Mouse (Mus musculus): ENCODE measurements around the gene Zfp990.
"Not testable (repeated sequence)": the region's sequence is repeated elsewhere in the genome, so short reads cannot be mapped to it uniquely, and the experiment has no call there.

The Zfp990 gene

DNA sequence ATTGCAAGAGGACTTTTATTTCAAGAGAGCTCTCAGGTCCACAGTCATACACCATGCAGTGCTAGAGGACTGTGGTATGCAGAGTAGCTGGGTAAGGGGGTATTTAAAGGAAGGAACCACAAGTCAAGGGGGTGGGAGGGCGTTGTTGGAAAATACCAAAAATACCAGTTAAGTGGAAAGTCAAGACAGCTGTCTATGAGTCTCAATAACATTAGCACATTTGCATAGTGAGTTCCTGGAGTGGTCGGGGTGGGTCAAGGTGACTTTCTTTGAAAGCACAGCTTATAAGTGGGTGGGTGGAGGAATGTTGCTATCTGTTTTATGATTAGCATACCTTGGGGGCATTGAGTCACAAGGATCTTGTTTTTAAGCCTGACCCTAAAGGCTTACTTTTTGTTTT, 75.5 kb downstream of the Zfp990 start:
- intact Hi-C loops (cut with DNase I) = not testable (repeated sequence)

Data from adrenal gland (tissue).